Mouse (Mus musculus) lung, embryonic 15.5 days (tissue): Measurements from ENCODE around the gene Gcdh. TPM values are rescaled to one million over a fixed set of nuclear protein-coding genes. Genes with fewer than 3 reads are reported as not detected.

Experiments
- ATAC-seq: fragments of 200-750 bp; cut with Nextera tagmentation; 2 replicates; pipeline ENCODE4 v1.8.0; 2017; ENCODE audit warnings: moderate number of reproducible peaks, borderline replicate concordance; ENCODE audit not compliant: low FRiP score, low TSS enrichment; ENCODE audit errors: extremely low read depth
- H3K27ac ChIP-seq: fragments of 300-500 bp; sonication (generic); 2 replicates; pipeline ENCODE4 v1.5.1; 2015; ENCODE audit warnings: moderate library complexity, mild to moderate bottlenecking, inconsistent platforms
- H3K27me3 ChIP-seq: fragments of 300-500 bp; sonication (generic); 2 replicates; pipeline ENCODE4 v1.6.1; 2015; ENCODE audit warnings: inconsistent platforms
- H3K36me3 ChIP-seq: fragments of 300-500 bp; sonication (generic); 2 replicates; pipeline ENCODE4 v1.6.1; 2015; ENCODE audit warnings: inconsistent platforms
- H3K4me1 ChIP-seq: fragments of 300-500 bp; sonication (generic); 2 replicates; pipeline ENCODE4 v1.6.1; 2015; ENCODE audit warnings: inconsistent platforms
- H3K4me2 ChIP-seq: fragments of 300-500 bp; sonication (generic); 2 replicates; pipeline ENCODE4 v1.6.1; 2015; ENCODE audit warnings: inconsistent platforms, mild to moderate bottlenecking, moderate library complexity
- H3K4me3 ChIP-seq: fragments of 300-500 bp; sonication (generic); 2 replicates; pipeline ENCODE4 v1.5.1; 2015; ENCODE audit warnings: mild to moderate bottlenecking, inconsistent platforms
- H3K9ac ChIP-seq: fragments of 300-500 bp; sonication (generic); 2 replicates; pipeline ENCODE4 v1.6.1; 2015; ENCODE audit warnings: inconsistent platforms
- H3K9me3 ChIP-seq: fragments of 300-500 bp; sonication (generic); 2 replicates; pipeline ENCODE4 v1.6.1; 2016; ENCODE audit warnings: inconsistent platforms
- WGBS: fragments of 180-500 bp; shearing (Covaris S2); methylation state at CpG from one replicate; pipeline ENCODE4 v1.1.7; 2015; 5-methylcytosine and 5-hydroxymethylcytosine counted together
- polyA plus RNA-seq: library from polyadenylated mRNA; unstranded; fragments of >200 nt; fragmentation: Nextera tagmentation; extraction: Ambion mirVana; gene quantifications from 2 replicates; pipeline ENCODE4 v1.2.1, GENCODE M21; 2015

The Gcdh gene
- polyA plus RNA-seq, 1 experiment from 2014 or later = 34.9 TPM

- WGBS = 46% methylated on average over 7 of the region's 7 CpGs
Observed at GRCm38 (mm10) chr8:84925557-84925956, 31.8 kb upstream of the Gcdh start.

GRCm38 (mm10) chr8:84921596-84921995 is 27.9 kb upstream of the Gcdh start:
- Histone ChIP-seq H3K9me3 (no peaks in the 10 kb centered on the region), H3K4me1 (no peaks in the 10 kb centered on the region), H3K27ac (no peak overlapping the region), H3K4me3 (no peak overlapping the region), H3K27me3 (peaks cover 31% of the 10 kb centered on the region), H3K4me2 (no peak overlapping the region), H3K9ac (no peak overlapping the region), H3K36me3 (no peaks in the 10 kb centered on the region; the same call in 1 of the 2 replicates)
- ATAC-seq = 0 out of 2 replicates have a peak, but pooled peaks have one; percentile 39
- WGBS = 55% methylated on average over 2 of the region's 2 CpGs

More at GRCm38 (mm10) chr8:84925557-84925956, 31.8 kb upstream of the Gcdh start:
- Histone ChIP-seq H3K4me2 (no peak overlapping the region), H3K27ac (no peak overlapping the region), H3K4me3 (no peak overlapping the region), H3K9me3 (no peaks in the 10 kb centered on the region), H3K36me3 (no peaks in the 10 kb centered on the region), H3K4me1 (peaks cover 8% of the 10 kb centered on the region; the same call in 1 of the 2 replicates), H3K9ac (no peak overlapping the region), H3K27me3 (peaks cover 30% of the 10 kb centered on the region)
- no peak for ATAC-seq

GRCm38 (mm10) chr8:84918646-84919045 is 24.9 kb upstream of the Gcdh start:
- 83% methylated on average over 15 of the region's 15 CpGs for WGBS
- no peak for ATAC-seq
- peaks cover 40% of the 10 kb centered on the region for H3K27me3 ChIP-seq

GRCm38 (mm10) chr8:84917781-84918180 is 24.1 kb upstream of the Gcdh start:
- Histone ChIP-seq H3K4me3 (no peak overlapping the region), H3K27me3 (peaks cover 45% of the 10 kb centered on the region), H3K36me3 (no peaks in the 10 kb centered on the region; the same call in 1 of the 2 replicates), H3K4me1 (peaks cover 8% of the 10 kb centered on the region), H3K9me3 (no peaks in the 10 kb centered on the region), H3K27ac (no peak overlapping the region), H3K4me2 (no peak overlapping the region), H3K9ac (no peak overlapping the region)
- 34% methylated on average over 20 of the region's 20 CpGs for WGBS
- no peak for ATAC-seq

More at GRCm38 (mm10) chr8:84918646-84919045, 24.9 kb upstream of the Gcdh start:
- H3K9me3 ChIP-seq = no peaks in the 10 kb centered on the region
- H3K27ac ChIP-seq = no peak overlapping the region
- no peak overlapping the region for H3K4me2 ChIP-seq
- H3K4me1 ChIP-seq = no peaks in the 10 kb centered on the region
- H3K36me3 ChIP-seq = no peaks in the 10 kb centered on the region; the same call in 1 of the 2 replicates
- H3K4me3 ChIP-seq = no peak overlapping the region
- H3K9ac ChIP-seq = no peak overlapping the region

- no peak overlapping the region for H3K27ac ChIP-seq
- no peaks in the 10 kb centered on the region; the same call in 1 of the 2 replicates for H3K36me3 ChIP-seq
- no peak for ATAC-seq
- no peak overlapping the region for H3K9ac ChIP-seq
- WGBS = 83% methylated on average over 8 of the region's 8 CpGs
- H3K4me1 ChIP-seq = peaks cover 14% of the 10 kb centered on the region
- peaks cover 65% of the 10 kb centered on the region for H3K27me3 ChIP-seq
- H3K4me2 ChIP-seq = no peak overlapping the region
- H3K9me3 ChIP-seq = no peaks in the 10 kb centered on the region
- H3K4me3 ChIP-seq = no peak overlapping the region
Observed at GRCm38 (mm10) chr8:84915269-84915668, 21.5 kb upstream of the Gcdh start.

GRCm38 (mm10) chr8:84913960-84914359 is 20.2 kb upstream of the Gcdh start:
- peaks cover 19% of the 10 kb centered on the region for H3K4me1 ChIP-seq
- no peak overlapping the region for H3K9ac ChIP-seq
- H3K27me3 ChIP-seq = peaks cover 68% of the 10 kb centered on the region
- peak overlapping the region; percentile 43; the same call in 1 of the 2 replicates for H3K4me3 ChIP-seq
- H3K36me3 ChIP-seq = no peaks in the 10 kb centered on the region; the same call in 1 of the 2 replicates
- H3K27ac ChIP-seq = no peak overlapping the region
- H3K9me3 ChIP-seq = no peaks in the 10 kb centered on the region
- H3K4me2 ChIP-seq = peak overlapping the region; percentile 75
- 20% methylated on average over 4 of the region's 4 CpGs for WGBS
- ATAC-seq = no peak

GRCm38 (mm10) chr8:84913502-84913900 is 19.8 kb upstream of the Gcdh start:
- Histone ChIP-seq H3K27ac (peak overlapping the region; percentile 29; the same call in 1 of the 2 replicates), H3K4me2 (peak overlapping the region; percentile 75), H3K4me1 (peaks cover 22% of the 10 kb centered on the region), H3K27me3 (peaks cover 65% of the 10 kb centered on the region), H3K9me3 (no peaks in the 10 kb centered on the region), H3K9ac (peak overlapping the region; percentile 36), H3K4me3 (peak overlapping the region; percentile 43), H3K36me3 (no peaks in the 10 kb centered on the region; the same call in 1 of the 2 replicates)
- WGBS = 7% methylated on average over 9 of the region's 9 CpGs
- no peak for ATAC-seq

- peak overlapping the region; percentile 75 for H3K4me2 ChIP-seq
- H3K4me1 ChIP-seq = peaks cover 22% of the 10 kb centered on the region
- peak; percentile 43 for ATAC-seq
- 1% methylated on average over 55 of the region's 55 CpGs for WGBS
- no peaks in the 10 kb centered on the region; the same call in 1 of the 2 replicates for H3K36me3 ChIP-seq
- H3K4me3 ChIP-seq = peak overlapping the region; percentile 43
- H3K27ac ChIP-seq = peak overlapping the region; percentile 29; the same call in 1 of the 2 replicates
- H3K9ac ChIP-seq = peak overlapping the region; percentile 36
- H3K27me3 ChIP-seq = peaks cover 60% of the 10 kb centered on the region
- no peaks in the 10 kb centered on the region for H3K9me3 ChIP-seq
Observed at GRCm38 (mm10) chr8:84912895-84913501, 19.3 kb upstream of the Gcdh start.

- WGBS = 17% methylated on average over 27 of the region's 27 CpGs
- H3K27me3 ChIP-seq = peaks cover 54% of the 10 kb centered on the region
- H3K36me3 ChIP-seq = no peaks in the 10 kb centered on the region; the same call in 1 of the 2 replicates
- H3K4me2 ChIP-seq = peak overlapping the region; percentile 75
- H3K9me3 ChIP-seq = no peaks in the 10 kb centered on the region
- no peak overlapping the region for H3K27ac ChIP-seq
- ATAC-seq = no peak
- 0 out of 2 replicates have a peak overlapping the region, but pooled peaks have one; percentile 36 for H3K9ac ChIP-seq
- peak overlapping the region; percentile 43 for H3K4me3 ChIP-seq
- H3K4me1 ChIP-seq = peaks cover 22% of the 10 kb centered on the region
Observed at GRCm38 (mm10) chr8:84912391-84912790, 18.7 kb upstream of the Gcdh start.

GRCm38 (mm10) chr8:84911854-84912253 is 18.1 kb upstream of the Gcdh start:
- 80% methylated on average over 9 of the region's 9 CpGs for WGBS
- no peak for ATAC-seq
- Histone ChIP-seq H3K36me3 (no peaks in the 10 kb centered on the region; the same call in 1 of the 2 replicates), H3K27me3 (peaks cover 52% of the 10 kb centered on the region), H3K27ac (no peak overlapping the region), H3K4me3 (no peak overlapping the region), H3K9me3 (no peaks in the 10 kb centered on the region), H3K4me1 (peaks cover 22% of the 10 kb centered on the region), H3K9ac (no peak overlapping the region), H3K4me2 (no peak overlapping the region)

GRCm38 (mm10) chr8:84910551-84910950 is 16.8 kb upstream of the Gcdh start:
- H3K36me3 ChIP-seq = no peaks in the 10 kb centered on the region; the same call in 1 of the 2 replicates
- no peaks in the 10 kb centered on the region for H3K9me3 ChIP-seq
- H3K4me1 ChIP-seq = peaks cover 22% of the 10 kb centered on the region
- no peak overlapping the region for H3K9ac ChIP-seq
- no peak overlapping the region for H3K4me2 ChIP-seq
- peaks cover 47% of the 10 kb centered on the region for H3K27me3 ChIP-seq
- no peak for ATAC-seq
- 72% methylated on average over 6 of the region's 6 CpGs for WGBS
- H3K4me3 ChIP-seq = no peak overlapping the region
- no peak overlapping the region for H3K27ac ChIP-seq

GRCm38 (mm10) chr8:84909949-84910348 is 16.2 kb upstream of the Gcdh start:
- no peak for ATAC-seq
- H3K4me1 ChIP-seq = peaks cover 22% of the 10 kb centered on the region
- no peaks in the 10 kb centered on the region for H3K36me3 ChIP-seq
- no peak overlapping the region for H3K9ac ChIP-seq
- H3K4me3 ChIP-seq = no peak overlapping the region
- peaks cover 42% of the 10 kb centered on the region for H3K27me3 ChIP-seq
- no peak overlapping the region for H3K27ac ChIP-seq
- 61% methylated on average over 5 of the region's 5 CpGs for WGBS
- H3K9me3 ChIP-seq = no peaks in the 10 kb centered on the region
- H3K4me2 ChIP-seq = peak overlapping the region; percentile 86; the same call in 1 of the 2 replicates
